Mouse (Mus musculus): ENCODE results near the gene Arhgap18. TPM values are rescaled to one million over a fixed set of nuclear protein-coding genes. Genes with fewer than 3 reads are reported as not detected.

The Arhgap18 gene
- polyA plus RNA-seq, 1 experiment from 2014 or later, result 42.1 TPM

DNA sequence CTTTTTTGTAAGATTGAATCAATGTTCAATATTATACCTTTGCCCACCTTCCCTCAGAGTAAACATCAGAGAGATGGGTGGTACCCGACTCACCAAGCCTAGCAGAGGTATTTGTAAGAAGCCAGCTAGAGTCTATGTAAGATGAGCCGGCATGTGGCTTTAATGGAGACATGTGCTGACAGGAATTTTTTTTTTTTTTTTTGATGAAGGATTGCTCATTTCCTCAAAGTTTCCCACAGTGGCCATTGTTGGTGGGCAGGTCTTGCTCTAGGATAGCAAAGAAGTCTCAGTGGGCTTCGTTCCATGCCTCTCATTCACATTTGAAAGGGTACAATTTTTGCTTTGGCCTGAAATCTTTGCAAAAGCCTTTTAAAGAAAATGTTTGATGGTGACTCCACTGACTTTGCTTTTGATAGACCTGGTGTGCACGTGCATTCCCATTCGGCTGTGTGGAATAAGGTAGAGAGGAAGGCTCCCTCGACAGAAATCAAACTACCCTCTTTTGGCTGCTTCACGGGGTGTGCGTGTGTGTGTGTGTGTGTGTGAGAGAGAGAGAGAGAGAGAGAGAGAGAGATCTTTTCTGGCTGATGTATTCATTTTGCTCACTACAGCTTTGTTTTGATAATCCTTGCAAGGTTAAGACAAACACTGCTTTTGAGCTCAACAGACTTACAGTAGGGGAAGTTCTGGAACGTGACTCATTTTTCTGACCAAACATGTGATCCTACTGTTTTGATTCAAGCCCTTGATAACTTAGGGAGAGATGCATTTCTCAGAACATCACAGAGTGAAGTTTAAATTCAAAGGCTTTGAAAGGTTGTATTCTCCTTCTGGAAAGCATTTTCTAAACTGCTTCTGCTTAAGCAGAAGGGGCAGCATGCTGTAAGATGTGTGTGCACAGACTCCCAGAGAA, 9.0 kb downstream of the Arhgap18 start:
- Histone ChIP-seq H3K36me3 (ENCODE audit: insufficient read depth, low read length) (no peaks in the 10 kb centered on the region), H3K4me2 (ENCODE audit: low read length) (no peak overlapping the region), H3K27me3 (ENCODE audit: insufficient read depth, low read length) (no peaks in the 10 kb centered on the region), H3K9ac (ENCODE audit: low read depth, low read length) (no peak overlapping the region), H3K4me3 (replicated peaks; ENCODE audit: low read depth, low read length) (no peak overlapping the region), H3K4me1 (replicated peaks; ENCODE audit: insufficient read depth, low read length) (no peaks in the 10 kb centered on the region), H3K9me3 (replicated peaks; ENCODE audit: low read length) (no peaks in the 10 kb centered on the region), H3K27ac (no peak overlapping the region)
- 51% methylated on average over 9 of the region's 9 CpGs for WGBS
- peak; percentile 40 for DNase-seq (ENCODE audit: low spot score)
- no peak for ATAC-seq (replicated peaks; ENCODE audit: low FRiP score, low read depth)
- TF ChIP-seq CTCF (IDR thresholded peaks at IDR 0.05; ENCODE audit: low read depth), result no peak

DNA sequence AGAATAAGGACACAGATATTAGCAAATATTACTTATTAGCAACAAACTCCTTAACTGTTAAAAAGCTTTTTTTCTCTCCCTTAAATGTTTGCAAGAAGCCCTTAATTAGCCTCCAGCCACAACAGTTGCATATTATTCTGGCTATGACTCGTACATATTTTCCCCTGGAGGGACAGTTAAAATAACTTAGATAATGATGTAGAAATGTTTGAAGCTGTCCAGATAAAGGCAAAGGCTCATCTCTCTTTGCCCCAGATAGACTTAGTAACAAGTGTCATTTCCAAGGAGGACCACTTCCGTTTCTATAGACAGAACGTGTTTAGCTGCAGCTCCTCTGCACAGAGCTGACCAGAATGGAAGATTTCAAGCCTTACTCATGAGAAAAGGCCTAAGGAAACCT, 14.0 kb downstream of the Arhgap18 start:
- 80% methylated on average over 3 of the region's 3 CpGs for WGBS
- Histone ChIP-seq H3K27ac (no peak overlapping the region), H3K36me3 (ENCODE audit: insufficient read depth, low read length) (no peaks in the 10 kb centered on the region), H3K4me1 (replicated peaks; ENCODE audit: insufficient read depth, low read length) (no peaks in the 10 kb centered on the region), H3K9ac (ENCODE audit: low read depth, low read length) (no peak overlapping the region), H3K27me3 (ENCODE audit: insufficient read depth, low read length) (no peaks in the 10 kb centered on the region), H3K4me2 (ENCODE audit: low read length) (no peak overlapping the region), H3K9me3 (replicated peaks; ENCODE audit: low read length) (no peaks in the 10 kb centered on the region), H3K4me3 (replicated peaks; ENCODE audit: low read depth, low read length) (no peak overlapping the region)
- ATAC-seq (replicated peaks; ENCODE audit: low FRiP score, low read depth) (no peak), DNase-seq (ENCODE audit: low spot score) (no peak)
- TF ChIP-seq CTCF (IDR thresholded peaks at IDR 0.05; ENCODE audit: low read depth), result no peak

DNA sequence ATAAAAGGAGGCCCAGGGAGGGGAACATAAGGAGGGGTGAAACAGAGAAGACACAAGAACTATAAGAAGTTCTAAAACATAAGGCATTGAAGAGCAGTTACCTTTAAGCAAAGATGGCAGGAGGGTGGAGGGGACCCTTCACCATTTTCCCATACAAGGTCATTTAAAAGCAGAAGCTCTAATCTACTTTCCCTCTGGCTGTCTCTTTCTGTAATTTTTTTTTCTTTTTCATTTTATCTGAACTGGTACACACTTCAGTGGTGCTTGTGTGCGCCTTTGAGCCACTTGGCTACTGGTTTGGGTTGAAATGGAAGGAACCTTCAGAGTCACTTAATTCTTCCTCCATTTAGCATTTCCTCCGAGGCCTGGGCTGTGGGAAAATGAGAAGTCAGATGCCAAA, 15.7 kb downstream of the Arhgap18 start:
- Histone ChIP-seq H3K36me3 (ENCODE audit: insufficient read depth, low read length) (no peaks in the 10 kb centered on the region), H3K9ac (ENCODE audit: low read depth, low read length) (no peak overlapping the region), H3K27me3 (ENCODE audit: insufficient read depth, low read length) (no peaks in the 10 kb centered on the region), H3K4me3 (replicated peaks; ENCODE audit: low read depth, low read length) (no peak overlapping the region), H3K9me3 (replicated peaks; ENCODE audit: low read length) (no peaks in the 10 kb centered on the region), H3K27ac (no peak overlapping the region), H3K4me2 (ENCODE audit: low read length) (no peak overlapping the region), H3K4me1 (replicated peaks; ENCODE audit: insufficient read depth, low read length) (peaks cover 4% of the 10 kb centered on the region; the same call in 1 of the 2 replicates)
- WGBS, result 79% methylated on average over 2 of the region's 2 CpGs
- ATAC-seq (replicated peaks; ENCODE audit: low FRiP score, low read depth) (no peak), DNase-seq (ENCODE audit: low spot score) (no peak)
- TF ChIP-seq CTCF (IDR thresholded peaks at IDR 0.05; ENCODE audit: low read depth), result no peak

DNA sequence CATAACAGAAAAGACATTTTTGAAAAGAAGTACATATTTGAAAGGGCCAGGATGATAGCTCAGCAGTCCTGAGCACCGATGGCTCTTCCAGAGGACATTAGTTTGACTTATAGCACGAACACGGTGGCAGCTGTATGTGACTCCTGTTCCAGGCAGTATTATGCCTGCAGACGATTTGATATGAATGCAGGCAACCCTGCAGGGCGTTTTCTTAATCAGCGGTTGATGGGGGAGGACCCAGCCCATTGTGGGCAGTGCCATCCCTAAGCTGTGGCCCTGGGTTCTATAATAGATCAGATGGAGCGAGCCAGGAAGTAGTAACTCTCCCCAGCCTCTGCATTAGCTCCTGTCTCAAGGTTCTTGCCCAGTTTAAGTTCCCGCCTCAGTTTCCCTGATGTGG, 16.8 kb downstream of the Arhgap18 start:
- no peaks in the 10 kb centered on the region for H3K9me3 ChIP-seq (replicated peaks; ENCODE audit: low read length)
- no peak for TF ChIP-seq CTCF (IDR thresholded peaks at IDR 0.05; ENCODE audit: low read depth)
- H3K4me1 ChIP-seq (replicated peaks; ENCODE audit: insufficient read depth, low read length), result peaks cover 11% of the 10 kb centered on the region; the same call in 1 of the 2 replicates
- no peaks in the 10 kb centered on the region for H3K27me3 ChIP-seq (ENCODE audit: insufficient read depth, low read length)
- 88% methylated on average over 8 of the region's 8 CpGs for WGBS
- no peak for DNase-seq (ENCODE audit: low spot score)
- no peak overlapping the region for H3K4me2 ChIP-seq (ENCODE audit: low read length)
- H3K4me3 ChIP-seq (replicated peaks; ENCODE audit: low read depth, low read length), result no peak overlapping the region
- no peaks in the 10 kb centered on the region for H3K36me3 ChIP-seq (ENCODE audit: insufficient read depth, low read length)
- no peak overlapping the region for H3K27ac ChIP-seq
- no peak for ATAC-seq (replicated peaks; ENCODE audit: low FRiP score, low read depth)
- H3K9ac ChIP-seq (ENCODE audit: low read depth, low read length), result no peak overlapping the region

- no peaks in the 10 kb centered on the region for H3K9me3 ChIP-seq (replicated peaks; ENCODE audit: low read length)
- H3K27me3 ChIP-seq (ENCODE audit: insufficient read depth, low read length), result no peaks in the 10 kb centered on the region
- peak overlapping the region; percentile 62 for H3K9ac ChIP-seq (ENCODE audit: low read depth, low read length)
- H3K4me1 ChIP-seq (replicated peaks; ENCODE audit: insufficient read depth, low read length), result peaks cover 11% of the 10 kb centered on the region; the same call in 1 of the 2 replicates
- H3K4me2 ChIP-seq (ENCODE audit: low read length), result peak overlapping the region; percentile 69
- DNase-seq (ENCODE audit: low spot score), result peak; percentile 96
- peak; percentile 98 for ATAC-seq (replicated peaks; ENCODE audit: low FRiP score, low read depth)
- 6% methylated on average over 15 of the region's 15 CpGs for WGBS
- TF ChIP-seq CTCF (IDR thresholded peaks at IDR 0.05; ENCODE audit: low read depth), result no peak
- no peaks in the 10 kb centered on the region for H3K36me3 ChIP-seq (ENCODE audit: insufficient read depth, low read length)
- peak overlapping the region; percentile 94 for H3K27ac ChIP-seq
- H3K4me3 ChIP-seq (replicated peaks; ENCODE audit: low read depth, low read length), result peak overlapping the region; percentile 54
Observed at GRCm38 (mm10) chr10:26771938-26772623, 18.9 kb downstream of the Arhgap18 start.

Measured in kidney, postnatal 0 days (tissue).